Mouse (Mus musculus) gastrocnemius, adult 2 months (tissue): Measurements from ENCODE around the gene Psmb1. TPM values are rescaled to one million over a fixed set of nuclear protein-coding genes. Genes with fewer than 3 reads are reported as not detected.
"Not testable (repeated sequence)": the region's sequence is repeated elsewhere in the genome, so short reads cannot be mapped to it uniquely, and the experiment has no call there.

Source experiments
- DNase-seq: peaks from one replicate; pipeline ENCODE4 v3.0.0; 2022
- H3K27ac ChIP-seq: fragments of 200-600 bp; 2 replicates; pipeline ENCODE4 v1.8.1; 2022; ENCODE audit warnings: mild to moderate bottlenecking
- H3K4me3 ChIP-seq: fragments of 200-600 bp; 2 replicates; pipeline ENCODE4 v1.8.1; 2022; ENCODE audit warnings: mild to moderate bottlenecking, moderate library complexity
- CTCF ChIP-seq: fragments of 200-600 bp; IDR thresholded peaks from 2 replicates; pipeline ENCODE4 v1.8.1; 2022; ENCODE audit warnings: antibody characterized with exemption, mild to moderate bottlenecking, moderate library complexity
- intact Hi-C: fragments of 180-260 bp; cut with DNase I; formaldehyde crosslinking; loops from one replicate; pipeline ENCODE4 v1.15.1; 2025
- long read RNA-seq, 2 experiments: library from polyadenylated mRNA; stranded (forward); transcript quantifications; one replicate each; pipeline ENCODE4 v2.0.0; 2021
- total RNA-seq, 2 experiments: library from RNA; stranded (reverse); gene quantifications; 2 replicates each; pipeline ENCODE4 v1.2.3; 2021

The Psmb1 gene
- 100 to 1,000 TPM; 106 to 111 TPM for total RNA-seq
- long read RNA-seq, experiment 1, transcript Psmb1-201 (6 exons, 1,758 nt) = major isoform, 152 of 156 reads
- long read RNA-seq, experiment 1, partial matches to known transcripts = 4 of 156 reads
- long read RNA-seq, experiment 1, other reads (novel, unspliced or antisense) = 0 of 156 reads
- long read RNA-seq, experiment 2, transcript Psmb1-201 (6 exons, 1,758 nt) = major isoform, 152 of 156 reads
- long read RNA-seq, experiment 2, partial matches to known transcripts = 2 of 156 reads
- long read RNA-seq, experiment 2, other reads (novel, unspliced or antisense) = 1 of 156 reads

DNA sequence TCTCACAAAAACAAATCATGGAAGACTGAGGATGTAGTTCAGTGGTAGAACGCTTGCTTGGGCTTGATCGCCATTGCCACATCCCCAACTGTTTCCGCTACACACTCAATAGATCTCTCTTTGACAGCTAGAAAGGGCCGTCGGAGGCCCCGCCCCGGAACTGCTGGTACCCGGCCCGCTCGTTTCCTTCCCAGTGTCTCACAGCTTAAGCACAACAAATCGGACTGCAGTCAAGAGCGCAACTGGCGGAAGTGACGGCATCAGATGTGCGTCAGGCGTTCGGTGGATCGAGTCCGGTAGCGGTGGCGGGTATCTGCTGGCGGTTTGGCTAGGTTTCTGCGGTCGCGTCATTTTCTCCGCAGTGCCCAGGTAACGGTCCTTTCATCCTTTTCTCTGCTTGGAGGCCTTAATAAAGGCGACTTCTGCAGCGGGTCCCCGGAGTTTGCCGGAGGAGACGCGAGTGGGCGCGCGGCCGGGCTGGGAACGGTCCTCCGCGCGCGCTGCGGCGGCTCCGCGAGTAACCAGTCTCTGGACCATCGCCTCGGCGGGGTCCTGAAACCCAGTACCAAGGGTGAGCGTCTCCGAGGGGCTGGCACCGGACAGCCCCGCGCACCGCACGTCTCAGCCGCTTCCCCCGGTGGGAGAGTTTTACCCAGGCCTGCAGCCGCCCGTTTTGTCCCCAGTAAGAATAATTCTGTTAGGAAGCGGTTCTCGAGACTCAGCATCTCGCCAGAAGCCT, at the start of gene Psmb1, which contains the start of gene Tbp:
TSS of gene Psmb1 (minus strand) at position 96 of the 739 bp plus-strand sequence.
TSS of gene Tbp (plus strand) at position 233 of the 739 bp plus-strand sequence.
- Histone ChIP-seq H3K27ac (peak within 1 kb of the TSS; percentile 98), H3K4me3 (peak within 1 kb of the TSS; percentile 77)
- peak; percentile 99 for DNase-seq
- no peak for TF ChIP-seq CTCF
- intact Hi-C loops = no loop called here

DNA sequence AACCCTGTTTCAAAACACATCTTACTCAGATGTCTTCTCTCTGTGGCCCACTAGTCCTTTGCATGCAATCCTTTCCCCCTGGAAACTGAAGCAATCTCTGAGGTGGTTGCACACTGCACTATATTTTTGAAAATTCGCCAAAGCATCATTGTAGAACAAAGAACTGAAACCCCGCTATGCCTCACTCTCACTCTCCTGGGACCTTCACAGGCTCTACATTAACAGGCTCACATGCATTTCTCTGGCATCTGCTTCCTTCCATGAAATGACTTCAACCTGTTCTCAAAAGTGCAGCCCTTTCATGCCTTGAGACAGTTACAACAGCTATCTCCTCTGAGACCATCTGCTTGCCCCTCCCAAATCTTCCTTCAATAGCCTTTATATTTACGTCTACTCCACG, 46.9 kb upstream of the Psmb1 start:
- no peak overlapping the region for H3K27ac ChIP-seq
- H3K4me3 ChIP-seq = no peak overlapping the region
- intact Hi-C loops = no loop called here
- DNase-seq = no peak
- TF ChIP-seq CTCF = no peak

DNA sequence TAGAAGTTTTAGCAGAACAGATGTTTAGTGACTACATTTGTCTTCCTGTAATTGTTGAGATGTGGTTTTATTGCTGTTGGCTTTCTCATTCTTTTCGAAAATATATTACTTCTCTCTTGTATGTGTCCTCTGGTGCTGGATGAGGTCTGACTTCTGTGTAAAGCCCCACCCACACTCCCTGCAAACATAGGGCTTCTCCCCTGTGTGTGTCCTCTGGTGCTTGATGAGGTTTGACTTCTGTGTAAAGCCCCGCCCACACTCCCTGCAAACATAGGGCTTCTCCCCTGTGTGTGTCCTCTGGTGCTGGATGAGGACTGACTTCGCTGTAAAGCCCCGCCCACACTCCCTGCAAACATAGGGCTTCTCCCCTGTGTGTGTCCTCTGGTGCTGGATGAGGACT, 44.3 kb upstream of the Psmb1 start:
- H3K27ac ChIP-seq, intact Hi-C loops, H3K4me3 ChIP-seq, DNase-seq: not testable (repeated sequence)

DNA sequence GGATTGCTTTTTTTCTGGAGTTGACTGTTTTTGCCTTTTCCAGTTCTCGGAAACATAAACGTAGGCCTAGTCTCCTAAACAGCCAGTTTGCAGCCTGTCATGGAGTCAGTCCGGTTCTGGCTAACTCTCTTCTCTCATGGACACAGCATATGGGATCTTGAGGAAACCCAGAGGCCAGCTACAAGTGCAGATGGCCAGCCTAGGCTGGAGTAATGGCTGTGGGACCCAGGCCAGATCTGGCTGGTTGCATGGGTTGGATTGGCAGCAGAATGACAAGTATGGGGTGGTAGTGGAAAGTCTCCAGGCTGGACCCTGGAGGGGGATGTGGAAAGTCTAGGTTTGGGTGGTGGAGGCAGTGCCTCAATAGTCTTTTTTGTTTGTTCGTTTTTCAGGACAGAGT, 40.8 kb upstream of the Psmb1 start:
- DNase-seq = no peak
- TF ChIP-seq CTCF = no peak
- intact Hi-C loops = no loop called here
- no peak overlapping the region for H3K4me3 ChIP-seq
- H3K27ac ChIP-seq = no peak overlapping the region

DNA sequence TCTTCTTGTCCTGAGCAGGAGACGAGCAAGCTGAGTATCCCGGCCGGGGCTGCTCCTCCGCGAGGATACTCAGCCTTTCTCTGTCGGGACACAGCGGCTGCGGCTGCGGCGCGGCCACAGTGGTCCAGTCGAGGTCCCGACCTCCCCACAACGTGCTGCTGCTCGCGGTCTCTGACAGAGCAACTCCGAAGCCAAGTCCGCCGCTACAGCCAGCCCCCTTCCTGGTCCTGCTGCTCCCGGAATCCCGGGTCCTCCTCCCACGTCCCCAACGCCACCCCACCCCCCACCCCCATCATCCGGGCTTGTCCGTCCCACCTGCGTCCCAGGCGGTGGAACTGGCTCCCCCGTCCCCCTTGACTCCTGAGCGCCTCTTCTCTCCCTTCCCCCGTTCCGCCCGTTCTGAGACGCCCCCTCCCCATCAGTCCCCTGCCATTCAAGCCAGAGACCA, 36.9 kb upstream of the Psmb1 start:
- peak overlapping the region; percentile 69 for H3K4me3 ChIP-seq
- no peak for TF ChIP-seq CTCF

DNA sequence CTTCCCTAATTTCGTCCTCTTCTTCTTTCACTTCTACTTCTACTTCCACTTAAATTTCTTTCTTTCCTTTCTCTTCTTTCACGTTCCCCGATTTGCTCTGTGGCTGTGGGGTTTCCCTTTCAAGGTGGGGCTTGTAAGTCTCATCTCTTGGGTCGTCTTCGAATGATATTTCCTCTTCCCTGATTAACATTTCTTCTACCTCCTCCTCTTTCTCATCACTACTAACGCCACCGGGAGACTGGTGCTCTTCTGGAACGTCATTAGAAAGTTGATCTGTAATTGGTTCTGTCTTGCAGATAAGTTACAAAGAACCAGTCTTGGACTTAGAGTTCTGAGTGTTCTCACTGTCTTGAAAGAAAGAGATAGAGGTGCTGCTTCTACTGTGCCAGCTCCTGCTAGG, 36.4 kb upstream of the Psmb1 start:
- TF ChIP-seq CTCF = no peak
- no peak for DNase-seq
- Histone ChIP-seq H3K27ac (no peak overlapping the region), H3K4me3 (peak overlapping the region; percentile 69)
- intact Hi-C loops = no loop called here

More for the DNA sequence above, 36.9 kb upstream of the Psmb1 start:
- 0 out of 2 replicates have a peak overlapping the region, but pooled peaks have one; percentile 16 for H3K27ac ChIP-seq
- intact Hi-C loops = no loop called here
- DNase-seq = peak; percentile 24

DNA sequence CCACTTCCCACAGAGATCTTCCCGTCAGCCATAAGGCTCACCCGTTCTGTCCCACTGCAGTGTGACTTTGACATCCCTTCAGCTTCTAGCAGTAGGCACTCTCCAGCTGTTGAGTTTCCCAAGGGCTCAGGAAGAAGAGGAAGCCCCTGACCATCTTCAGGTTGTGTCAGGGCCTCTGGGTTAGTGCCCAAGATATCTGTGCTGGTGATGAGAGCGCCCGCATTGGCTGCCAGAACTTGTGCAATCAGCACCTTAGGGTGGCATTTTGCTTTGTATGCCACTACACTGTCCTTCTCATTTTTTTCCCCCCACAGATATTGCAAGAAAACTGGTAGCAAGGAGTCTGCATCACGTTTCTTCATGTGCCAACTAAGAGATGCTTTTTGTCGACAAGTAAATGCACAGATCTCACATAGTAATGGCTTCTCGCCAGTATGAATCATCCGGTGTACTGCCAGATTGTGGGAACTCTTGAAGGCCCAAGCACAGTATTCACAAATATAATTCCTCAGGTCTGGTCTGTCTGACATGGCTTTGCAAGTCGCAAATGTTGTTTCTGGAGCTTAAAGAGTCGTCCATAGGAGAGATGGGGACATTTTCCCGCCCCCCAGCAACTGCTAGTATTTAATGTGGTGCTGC, 35.7 kb upstream of the Psmb1 start:
- intact Hi-C loops = no loop called here
- Histone ChIP-seq H3K4me3 (peak overlapping the region; percentile 69), H3K27ac (no peak overlapping the region)
- no peak for TF ChIP-seq CTCF
- no peak for DNase-seq

DNA sequence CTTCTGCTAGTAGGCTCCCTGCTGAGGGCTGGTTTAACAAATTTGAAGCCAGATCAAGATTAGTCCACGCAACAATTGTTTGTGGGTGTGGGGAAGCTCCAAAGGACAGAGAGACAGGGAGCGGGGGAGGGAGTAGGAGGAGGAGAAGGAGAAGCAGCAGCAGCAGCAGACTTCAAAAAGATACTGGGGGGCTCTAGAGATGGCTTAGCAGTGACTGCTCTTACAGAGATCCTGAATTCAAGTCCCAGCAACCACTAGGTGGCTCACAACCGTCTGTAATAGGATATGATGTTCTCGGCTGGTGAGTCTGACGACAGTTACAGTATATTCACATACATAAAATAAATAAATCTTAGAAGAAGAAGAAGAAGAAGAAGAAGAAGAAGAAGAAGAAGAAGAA, 30.6 kb upstream of the Psmb1 start:
- H3K4me3 ChIP-seq = no peak overlapping the region
- TF ChIP-seq CTCF = peak; percentile 46
- intact Hi-C loops = no loop called here
- H3K27ac ChIP-seq = no peak overlapping the region
- DNase-seq = peak; percentile 31

DNA sequence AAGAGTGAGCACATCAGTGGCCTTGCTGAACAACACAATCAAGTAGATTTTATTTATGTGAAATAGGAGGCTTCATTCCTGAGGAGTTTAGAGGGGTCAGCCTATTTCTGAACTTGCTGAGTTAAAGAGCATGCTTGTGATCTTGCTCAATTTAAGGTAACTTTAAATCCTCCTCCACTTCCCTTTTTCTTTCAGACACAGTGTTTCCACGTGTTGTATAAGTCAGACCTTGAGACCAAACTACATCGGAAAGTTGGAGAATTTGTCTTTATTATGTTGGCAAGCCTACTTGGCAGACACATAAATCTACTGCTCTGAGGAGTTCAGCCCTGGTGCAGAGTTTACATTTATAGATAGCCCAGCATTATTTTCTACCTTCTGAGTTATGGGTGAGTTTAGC, 29.3 kb upstream of the Psmb1 start:
- TF ChIP-seq CTCF = no peak
- Histone ChIP-seq H3K4me3 (no peak overlapping the region), H3K27ac (no peak overlapping the region)
- DNase-seq = no peak
- intact Hi-C loops = loop anchor here (2.0 kb wide), 1 partner anchor 34 kb away; no protein-coding TSS in a partner anchor

DNA sequence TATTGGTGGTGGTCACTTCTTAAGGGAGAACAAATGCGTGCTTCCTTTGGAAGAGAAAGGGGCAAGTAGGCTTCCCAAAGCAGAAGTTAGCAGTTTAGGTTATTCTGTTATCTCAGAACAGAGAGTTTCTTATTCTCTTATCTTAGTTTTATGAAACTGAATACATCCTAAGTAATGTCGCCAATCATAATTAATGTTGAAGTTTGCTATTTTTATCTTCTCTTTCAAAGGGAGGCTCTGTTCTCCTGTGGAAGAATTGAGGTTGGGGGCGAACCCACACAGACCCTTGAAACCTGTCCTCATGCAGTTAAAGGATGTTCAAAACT, 28.2 kb upstream of the Psmb1 start:
- DNase-seq = no peak
- intact Hi-C loops = loop anchor here (2.0 kb wide), 1 partner anchor 35 kb away; no protein-coding TSS in a partner anchor
- no peak for TF ChIP-seq CTCF
- Histone ChIP-seq H3K27ac (peak overlapping the region; percentile 80), H3K4me3 (peak overlapping the region; percentile 90)

DNA sequence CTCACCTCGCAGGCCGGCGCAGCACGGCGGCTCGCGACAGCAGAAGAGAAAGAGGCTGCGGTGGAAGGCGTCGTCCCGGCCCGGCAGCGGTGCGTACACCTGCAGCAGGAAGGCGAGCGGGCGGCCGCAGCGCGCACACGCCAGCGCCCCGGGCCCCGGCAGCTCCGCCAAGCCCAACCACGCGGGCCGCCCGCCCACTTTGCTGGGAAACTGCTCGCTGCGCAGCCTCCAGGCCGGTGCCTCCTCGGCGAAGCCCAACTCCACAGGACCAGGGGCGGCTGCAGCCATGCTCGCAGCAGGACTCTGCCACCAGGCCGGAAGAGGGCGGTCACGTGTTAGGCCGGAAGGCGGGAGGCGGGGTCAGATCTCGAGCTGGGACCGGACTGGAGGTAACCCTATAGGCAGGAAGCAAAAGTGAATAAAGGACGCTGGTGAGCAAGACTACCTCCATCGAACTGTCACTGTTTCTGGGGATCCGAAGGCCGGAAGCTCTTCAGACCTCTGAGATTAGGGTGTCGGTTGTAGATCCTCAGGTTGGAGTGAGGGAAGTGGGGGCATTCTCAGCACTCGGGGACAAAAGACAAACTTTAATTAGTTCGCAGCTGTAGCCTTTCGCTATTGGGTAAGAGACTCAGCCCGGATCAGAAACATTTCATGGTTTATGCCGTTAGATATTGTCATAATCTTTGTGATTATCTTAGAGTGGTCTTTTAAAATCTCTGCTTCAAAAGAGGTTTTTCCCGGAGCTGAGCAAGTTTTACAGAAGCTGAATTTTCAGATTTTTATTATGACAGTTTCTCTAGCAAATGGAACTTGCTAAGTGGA, 27.6 kb upstream of the Psmb1 start, which contains the start of gene Pdcd2:
TSS of gene Pdcd2 (minus strand) at position 316 of the 825 bp plus-strand sequence.
- peak within 1 kb of the TSS; percentile 80 for H3K27ac ChIP-seq
- intact Hi-C loops = no loop called here
- peak; percentile 31 for TF ChIP-seq CTCF
- peak; percentile 97 for DNase-seq
- H3K4me3 ChIP-seq = peak within 1 kb of the TSS; percentile 90

DNA sequence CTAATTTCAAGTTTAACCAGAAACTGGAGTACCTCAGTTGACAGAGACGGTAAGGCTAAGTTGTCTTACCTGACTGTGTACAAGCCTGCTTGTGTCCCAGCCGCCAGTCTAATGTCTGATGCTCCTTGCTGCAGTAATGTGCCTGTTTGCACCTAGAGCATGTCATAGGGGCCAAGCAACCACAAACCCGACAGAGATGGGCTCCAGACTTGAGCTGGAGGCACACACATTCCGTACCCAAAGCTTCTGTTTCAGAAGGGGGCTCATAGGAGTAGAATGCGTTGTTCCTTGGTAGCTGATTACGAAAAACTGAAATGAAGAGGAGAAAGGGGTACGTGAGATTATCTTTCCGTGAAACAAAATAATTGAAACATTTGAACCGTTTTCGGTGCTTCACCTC, 26.8 kb upstream of the Psmb1 start:
- Histone ChIP-seq H3K4me3 (peak overlapping the region; percentile 90), H3K27ac (peak overlapping the region; percentile 80)
- TF ChIP-seq CTCF = no peak
- DNase-seq = no peak
- intact Hi-C loops = no loop called here
